Mouse (Mus musculus): ENCODE data around the gene Rassf2. TPM values are rescaled to one million over a fixed set of nuclear protein-coding genes. Genes with fewer than 3 reads are reported as not detected.

Rassf2 gene
- polyA plus RNA-seq, 1 experiment from 2014 or later = 3.0 TPM

- Histone ChIP-seq H3K4me2 (ENCODE audit: low read depth, low read length) (no peak overlapping the region), H3K36me3 (replicated peaks; ENCODE audit: insufficient read depth, low read length) (peaks cover 13% of the 10 kb centered on the region), H3K9me3 (ENCODE audit: low read length) (no peaks in the 10 kb centered on the region), H3K27me3 (ENCODE audit: insufficient read depth, low read length) (no peaks in the 10 kb centered on the region), H3K4me1 (ENCODE audit: insufficient read depth) (no peaks in the 10 kb centered on the region), H3K4me3 (ENCODE audit: low read depth, low read length) (no peak overlapping the region), H3K27ac (ENCODE audit: low read depth) (no peak overlapping the region), H3K9ac (replicated peaks) (no peak overlapping the region)
- ATAC-seq (no peak), DNase-seq (no peak)
- TF ChIP-seq EP300 (IDR thresholded peaks at IDR 0.05; ENCODE audit: low read depth) (no peak), CTCF (IDR thresholded peaks at IDR 0.05; ENCODE audit: low read depth) (no peak)
- WGBS (ENCODE audit: insufficient replicate concordance) = 74% methylated on average over 9 of the region's 9 CpGs
These were observed 25.4 kb downstream of the Rassf2 start for GRCm38 (mm10) chr2:132004495-132005136.

GRCm38 (mm10) chr2:132003916-132004315 is 26.1 kb downstream of the Rassf2 start:
- WGBS (ENCODE audit: insufficient replicate concordance) = 58% methylated on average over 5 of the region's 5 CpGs
- Histone ChIP-seq H3K27me3 (ENCODE audit: insufficient read depth, low read length) (no peaks in the 10 kb centered on the region), H3K4me1 (ENCODE audit: insufficient read depth) (no peaks in the 10 kb centered on the region), H3K9me3 (ENCODE audit: low read length) (no peaks in the 10 kb centered on the region), H3K9ac (replicated peaks) (no peak overlapping the region), H3K4me3 (ENCODE audit: low read depth, low read length) (no peak overlapping the region), H3K27ac (ENCODE audit: low read depth) (no peak overlapping the region), H3K36me3 (replicated peaks; ENCODE audit: insufficient read depth, low read length) (peaks cover 10% of the 10 kb centered on the region), H3K4me2 (ENCODE audit: low read depth, low read length) (no peak overlapping the region)
- TF ChIP-seq CTCF (IDR thresholded peaks at IDR 0.05; ENCODE audit: low read depth) (no peak), EP300 (IDR thresholded peaks at IDR 0.05; ENCODE audit: low read depth) (no peak)
- no peak for DNase-seq
- no peak for ATAC-seq

- 70% methylated on average over 13 of the region's 13 CpGs for WGBS (ENCODE audit: insufficient replicate concordance)
- DNase-seq = no peak
These were observed 28.2 kb downstream of the Rassf2 start for GRCm38 (mm10) chr2:132001696-132002334.

GRCm38 (mm10) chr2:131997356-131997755 is 32.7 kb downstream of the Rassf2 start:
- Histone ChIP-seq H3K4me1 (ENCODE audit: insufficient read depth) (peaks cover 7% of the 10 kb centered on the region; the same call in 1 of the 2 replicates), H3K9me3 (ENCODE audit: low read length) (no peaks in the 10 kb centered on the region), H3K27ac (ENCODE audit: low read depth) (no peak overlapping the region), H3K9ac (replicated peaks) (no peak overlapping the region), H3K27me3 (ENCODE audit: insufficient read depth, low read length) (no peaks in the 10 kb centered on the region), H3K4me2 (ENCODE audit: low read depth, low read length) (no peak overlapping the region), H3K36me3 (replicated peaks; ENCODE audit: insufficient read depth, low read length) (peaks cover 8% of the 10 kb centered on the region), H3K4me3 (ENCODE audit: low read depth, low read length) (no peak overlapping the region)
- ATAC-seq (no peak), DNase-seq (no peak)
- no peak for TF ChIP-seq CTCF (IDR thresholded peaks at IDR 0.05; ENCODE audit: low read depth)
- no peak for TF ChIP-seq EP300 (IDR thresholded peaks at IDR 0.05; ENCODE audit: low read depth)
- 45% methylated on average over 5 of the region's 5 CpGs for WGBS (ENCODE audit: insufficient replicate concordance)

More at GRCm38 (mm10) chr2:132001696-132002334, 28.2 kb downstream of the Rassf2 start:
- Histone ChIP-seq H3K9me3 (ENCODE audit: low read length) (no peaks in the 10 kb centered on the region), H3K36me3 (replicated peaks; ENCODE audit: insufficient read depth, low read length) (peaks cover 11% of the 10 kb centered on the region), H3K27ac (ENCODE audit: low read depth) (no peak overlapping the region), H3K4me3 (ENCODE audit: low read depth, low read length) (no peak overlapping the region), H3K4me2 (ENCODE audit: low read depth, low read length) (no peak overlapping the region), H3K27me3 (ENCODE audit: insufficient read depth, low read length) (no peaks in the 10 kb centered on the region), H3K9ac (replicated peaks) (no peak overlapping the region), H3K4me1 (ENCODE audit: insufficient read depth) (no peaks in the 10 kb centered on the region)
- TF ChIP-seq CTCF (IDR thresholded peaks at IDR 0.05; ENCODE audit: low read depth) = no peak
- no peak for TF ChIP-seq EP300 (IDR thresholded peaks at IDR 0.05; ENCODE audit: low read depth)
- no peak for ATAC-seq

- no peak for TF ChIP-seq CTCF (IDR thresholded peaks at IDR 0.05; ENCODE audit: low read depth)
- no peak for TF ChIP-seq EP300 (IDR thresholded peaks at IDR 0.05; ENCODE audit: low read depth)
- ATAC-seq (no peak), DNase-seq (no peak)
- H3K9me3 ChIP-seq (ENCODE audit: low read length) = no peaks in the 10 kb centered on the region
- no peak overlapping the region for H3K9ac ChIP-seq (replicated peaks)
- no peak overlapping the region for H3K4me2 ChIP-seq (ENCODE audit: low read depth, low read length)
- peaks cover 9% of the 10 kb centered on the region; the same call in 1 of the 2 replicates for H3K4me1 ChIP-seq (ENCODE audit: insufficient read depth)
- no peak overlapping the region for H3K4me3 ChIP-seq (ENCODE audit: low read depth, low read length)
- H3K27me3 ChIP-seq (ENCODE audit: insufficient read depth, low read length) = no peaks in the 10 kb centered on the region
- WGBS (ENCODE audit: insufficient replicate concordance) = 77% methylated on average over 7 of the region's 7 CpGs
- peaks cover 8% of the 10 kb centered on the region for H3K36me3 ChIP-seq (replicated peaks; ENCODE audit: insufficient read depth, low read length)
- no peak overlapping the region for H3K27ac ChIP-seq (ENCODE audit: low read depth)
These were observed 33.7 kb downstream of the Rassf2 start for GRCm38 (mm10) chr2:131996369-131996768.

- H3K9ac ChIP-seq (replicated peaks) = no peak overlapping the region
- H3K27ac ChIP-seq (ENCODE audit: low read depth) = no peak overlapping the region
- H3K36me3 ChIP-seq (replicated peaks; ENCODE audit: insufficient read depth, low read length) = peaks cover 8% of the 10 kb centered on the region
- H3K4me1 ChIP-seq (ENCODE audit: insufficient read depth) = peaks cover 9% of the 10 kb centered on the region; the same call in 1 of the 2 replicates
- H3K4me3 ChIP-seq (ENCODE audit: low read depth, low read length) = no peak overlapping the region
- H3K27me3 ChIP-seq (ENCODE audit: insufficient read depth, low read length) = no peaks in the 10 kb centered on the region
- H3K9me3 ChIP-seq (ENCODE audit: low read length) = no peaks in the 10 kb centered on the region
- WGBS (ENCODE audit: insufficient replicate concordance) = 69% methylated on average over 12 of the region's 12 CpGs
- H3K4me2 ChIP-seq (ENCODE audit: low read depth, low read length) = no peak overlapping the region
- ATAC-seq = no peak
- TF ChIP-seq CTCF (IDR thresholded peaks at IDR 0.05; ENCODE audit: low read depth) (no peak), EP300 (IDR thresholded peaks at IDR 0.05; ENCODE audit: low read depth) (no peak)
- DNase-seq = no peak
These were observed 34.3 kb downstream of the Rassf2 start for GRCm38 (mm10) chr2:131995742-131996141.
